Comparison of ENCODE assay signal across 16 mouse cellular contexts in the genomic region with DNA sequence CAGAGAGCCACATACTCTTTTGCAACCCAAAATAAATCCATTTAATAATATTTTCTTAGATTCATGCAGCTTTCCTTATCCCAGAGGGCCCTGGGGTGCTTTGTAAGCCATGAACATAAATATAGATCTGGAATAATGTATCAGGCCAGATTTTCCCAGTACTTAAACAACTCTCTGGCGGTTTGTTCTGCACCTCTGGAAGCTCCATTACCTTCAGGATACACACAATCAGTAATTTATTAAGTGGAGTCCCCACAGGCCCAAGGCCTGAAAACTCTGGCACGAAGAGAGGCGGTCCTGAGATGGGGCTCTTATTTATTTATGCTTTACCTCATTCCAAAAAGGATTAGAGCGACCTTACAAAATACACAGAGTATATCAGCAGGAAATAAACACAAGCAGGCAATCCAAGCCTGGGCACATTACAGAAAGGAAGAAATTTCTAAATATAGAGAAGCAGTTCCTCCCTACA.
DNase-seq lines count a peak whose midpoint lies in the region; ATAC-seq and TF ChIP-seq lines count a peak whose summit lies in the region.
"Had no signal": no experiment of that assay in that cellular context is flagged by ENCODE, and none has a peak within 500 bp of the region (broad histone marks: within the 10 kb centered on the region; RNA-seq: fewer than 3 reads in every experiment).

No protein-coding gene starts in this region.

- no peaks in the 10 kb centered on the region for H3K27me3 ChIP-seq in heart, embryonic 16.5 days (ENCODE audit: control insufficient read depth, insufficient read depth, low read length)
- H3K27me3 ChIP-seq in liver, adult 2 months (ENCODE audit: control insufficient read depth, insufficient read depth, low read length) = no peaks in the 10 kb centered on the region
- H3K27me3 ChIP-seq in liver, embryonic 12.5 days (replicated peaks) = no peaks in the 10 kb centered on the region
- H3K27me3 ChIP-seq in midbrain, embryonic 16.5 days (ENCODE audit: control insufficient read depth, insufficient read depth, low read depth, low read length) = no peaks in the 10 kb centered on the region
- no peaks in the 10 kb centered on the region for H3K27me3 ChIP-seq in midbrain, embryonic 10.5 days (ENCODE audit: low read depth, poor library complexity, severe bottlenecking)
- H3K27me3 ChIP-seq in stomach, embryonic 16.5 days (ENCODE audit: control insufficient read depth, insufficient read depth, low read length) = no peaks in the 10 kb centered on the region
- H3K27me3 ChIP-seq: intestine, embryonic 15.5 days; liver, embryonic 15.5 days had no signal

- TF ChIP-seq POLR2A in liver, adult 2 months (IDR thresholded peaks at IDR 0.05; ENCODE audit: extremely low read depth, insufficient read depth, low read length) = no peak

- peak overlapping the region; percentile 7; the same call in 1 of the 2 replicates for H3K27ac ChIP-seq in heart, embryonic 16.5 days (ENCODE audit: low read length)
- H3K27ac ChIP-seq in liver, adult 2 months (replicated peaks; ENCODE audit: insufficient read depth, low read depth, low read length) = peak overlapping the region; percentile 32; the same call in 1 of the 2 replicates
- H3K27ac ChIP-seq in liver, embryonic 12.5 days = no peak overlapping the region
- H3K27ac ChIP-seq in midbrain, embryonic 16.5 days (ENCODE audit: low read length) = peak overlapping the region; percentile 15; the same call in 1 of the 2 replicates
- H3K27ac ChIP-seq in midbrain, embryonic 10.5 days (replicated peaks) = no peak overlapping the region
- H3K27ac ChIP-seq in stomach, embryonic 16.5 days (ENCODE audit: low read length) = peak overlapping the region; percentile 56; the same call in 1 of the 2 replicates
- H3K27ac ChIP-seq: intestine, embryonic 15.5 days; liver, embryonic 15.5 days had no signal

- no peak for ATAC-seq in heart, embryonic 16.5 days (replicated peaks; ENCODE audit: extremely low read depth, insufficient read depth, low FRiP score)
- no peak for ATAC-seq in liver, embryonic 12.5 days
- peak; percentile 69 for ATAC-seq in midbrain, embryonic 16.5 days
- peak; percentile 21; the same call in 1 of the 2 replicates for ATAC-seq in stomach, embryonic 16.5 days (ENCODE audit: insufficient read depth, low FRiP score)
- ATAC-seq: intestine, embryonic 15.5 days had no signal

- no peaks in the 10 kb centered on the region for H3K79me2 ChIP-seq in liver, adult 2 months (ENCODE audit: control insufficient read depth, insufficient read depth, low read length)

- DNase-seq in heart, postnatal 14 days = no peak
- DNase-seq in liver, adult 2 months (ENCODE audit: extremely low read depth, low read depth, low spot score) = peak; percentile 76
- DNase-seq in midbrain, embryonic 10.5 days (ENCODE audit: low spot score) = no peak
- DNase-seq in left cerebral cortex, postnatal 14 days (ENCODE audit: low spot score in 2 of 2) = no peak
- DNase-seq: adrenal gland, adult 2 months; cerebellum, adult 9-11 months; embryo, embryonic 11 days; gastrocnemius, postnatal 25 days; right cerebral cortex, postnatal 14 days had no signal

- H3K4me1 ChIP-seq in heart, embryonic 16.5 days (ENCODE audit: control insufficient read depth, insufficient read depth, low read length) = peaks cover under 1% of the 10 kb centered on the region
- peaks cover 22% of the 10 kb centered on the region for H3K4me1 ChIP-seq in liver, adult 2 months (ENCODE audit: control insufficient read depth, insufficient read depth, low read length)
- no peaks in the 10 kb centered on the region for H3K4me1 ChIP-seq in liver, embryonic 12.5 days
- peaks cover 12% of the 10 kb centered on the region for H3K4me1 ChIP-seq in midbrain, embryonic 16.5 days (ENCODE audit: control insufficient read depth, insufficient read depth, low read length)
- peaks cover 13% of the 10 kb centered on the region; the same call in 1 of the 2 replicates for H3K4me1 ChIP-seq in midbrain, embryonic 10.5 days
- peaks cover 6% of the 10 kb centered on the region; the same call in 1 of the 2 replicates for H3K4me1 ChIP-seq in stomach, embryonic 16.5 days (ENCODE audit: control insufficient read depth, insufficient read depth, low read length)
- H3K4me1 ChIP-seq: intestine, embryonic 15.5 days had no signal

- H3K9me3 ChIP-seq in heart, embryonic 16.5 days (replicated peaks; ENCODE audit: control insufficient read depth, low read length) = no peaks in the 10 kb centered on the region
- no peaks in the 10 kb centered on the region for H3K9me3 ChIP-seq in liver, embryonic 12.5 days (replicated peaks)
- H3K9me3 ChIP-seq in midbrain, embryonic 16.5 days (replicated peaks; ENCODE audit: control insufficient read depth, low read length, poor library complexity, severe bottlenecking) = no peaks in the 10 kb centered on the region
- H3K9me3 ChIP-seq in midbrain, embryonic 10.5 days (replicated peaks) = no peaks in the 10 kb centered on the region
- no peaks in the 10 kb centered on the region for H3K9me3 ChIP-seq in stomach, embryonic 16.5 days (replicated peaks; ENCODE audit: control insufficient read depth, low read length)
- H3K9me3 ChIP-seq: intestine, embryonic 15.5 days; liver, embryonic 15.5 days had no signal

- 60% methylated on average over 4 of the region's 4 CpGs for WGBS in heart, embryonic 16.5 days
- WGBS in liver, adult 2 months = 9% methylated on average over 4 of the region's 4 CpGs
- 52% methylated on average over 4 of the region's 4 CpGs for WGBS in liver, embryonic 12.5 days (ENCODE audit: insufficient replicate concordance)
- 40% methylated on average over 4 of the region's 4 CpGs for WGBS in midbrain, embryonic 16.5 days
- WGBS in midbrain, embryonic 10.5 days = 78% methylated on average over 4 of the region's 4 CpGs
- WGBS in stomach, embryonic 16.5 days = 22% methylated on average over 4 of the region's 4 CpGs

- no peak for TF ChIP-seq CTCF in liver, adult 2 months (IDR thresholded peaks at IDR 0.05; ENCODE audit: low read depth, low read length)

- H3K4me3 ChIP-seq in heart, embryonic 16.5 days (ENCODE audit: low read length) = no peak overlapping the region
- H3K4me3 ChIP-seq in liver, adult 2 months (ENCODE audit: insufficient read depth, low read depth, low read length) = no peak overlapping the region
- no peak overlapping the region for H3K4me3 ChIP-seq in liver, embryonic 12.5 days
- no peak overlapping the region for H3K4me3 ChIP-seq in midbrain, embryonic 16.5 days (ENCODE audit: low read depth, low read length)
- H3K4me3 ChIP-seq in midbrain, embryonic 10.5 days = no peak overlapping the region
- H3K4me3 ChIP-seq in stomach, embryonic 16.5 days (replicated peaks; ENCODE audit: low read length) = no peak overlapping the region
- H3K4me3 ChIP-seq: erythroblast, embryonic 14.5 days; intestine, embryonic 15.5 days; liver, embryonic 15.5 days had no signal

- no peak overlapping the region for H3K9ac ChIP-seq in heart, embryonic 16.5 days (ENCODE audit: low read length)
- H3K9ac ChIP-seq in liver, adult 2 months (ENCODE audit: low read depth, low read length) = no peak overlapping the region
- H3K9ac ChIP-seq in liver, embryonic 12.5 days = no peak overlapping the region
- no peak overlapping the region for H3K9ac ChIP-seq in midbrain, embryonic 16.5 days (ENCODE audit: low read depth, low read length)
- no peak overlapping the region for H3K9ac ChIP-seq in stomach, embryonic 16.5 days (ENCODE audit: low read length)
- H3K9ac ChIP-seq: intestine, embryonic 15.5 days; liver, embryonic 15.5 days had no signal

- no peak overlapping the region for H3K4me2 ChIP-seq in heart, embryonic 16.5 days (ENCODE audit: low read depth, low read length)
- H3K4me2 ChIP-seq in liver, embryonic 12.5 days = no peak overlapping the region
- H3K4me2 ChIP-seq in midbrain, embryonic 16.5 days (ENCODE audit: low read length) = no peak overlapping the region
- H3K4me2 ChIP-seq in stomach, embryonic 16.5 days (ENCODE audit: low read depth, low read length) = no peak overlapping the region
- H3K4me2 ChIP-seq: intestine, embryonic 15.5 days; liver, embryonic 15.5 days had no signal

- H3K36me3 ChIP-seq in heart, embryonic 16.5 days (ENCODE audit: control insufficient read depth, insufficient read depth) = no peaks in the 10 kb centered on the region
- no peaks in the 10 kb centered on the region for H3K36me3 ChIP-seq in liver, adult 2 months (ENCODE audit: control insufficient read depth, insufficient read depth, low read length)
- H3K36me3 ChIP-seq in liver, embryonic 12.5 days = no peaks in the 10 kb centered on the region
- no peaks in the 10 kb centered on the region for H3K36me3 ChIP-seq in midbrain, embryonic 16.5 days (ENCODE audit: control insufficient read depth, insufficient read depth, low read length)
- H3K36me3 ChIP-seq in midbrain, embryonic 10.5 days = no peaks in the 10 kb centered on the region
- H3K36me3 ChIP-seq in stomach, embryonic 16.5 days (ENCODE audit: control insufficient read depth, insufficient read depth, low read length) = no peaks in the 10 kb centered on the region
- H3K36me3 ChIP-seq: intestine, embryonic 15.5 days; liver, embryonic 15.5 days had no signal

- intact Hi-C loops in heart, postnatal 14 days (cut with DNase I) = no loop called here
- intact Hi-C loops in left cerebral cortex, postnatal 14 days (cut with DNase I) = no loop called here

Comparison
In these comparisons a context has a peak if more than half of its experiments do, and no peak if none do; other contexts are left out.
1. H3K27ac ChIP-seq: peak in heart, embryonic 16.5 days (single experiment), liver, adult 2 months (single experiment), midbrain, embryonic 16.5 days (single experiment) and stomach, embryonic 16.5 days (single experiment); none in liver, embryonic 12.5 days (single experiment) and midbrain, embryonic 10.5 days (single experiment).
2. ATAC-seq: peak in midbrain, embryonic 16.5 days (single experiment) and stomach, embryonic 16.5 days (single experiment); none in heart, embryonic 16.5 days (single experiment) and liver, embryonic 12.5 days (single experiment).